Mouse (Mus musculus) kidney, adult 9 months (tissue): ENCODE measurements around the gene Dnajc14.

Source experiments
- DNase-seq: peaks from one replicate; pipeline ENCODE4 v3.0.0; 2022

Dnajc14 gene

DNA sequence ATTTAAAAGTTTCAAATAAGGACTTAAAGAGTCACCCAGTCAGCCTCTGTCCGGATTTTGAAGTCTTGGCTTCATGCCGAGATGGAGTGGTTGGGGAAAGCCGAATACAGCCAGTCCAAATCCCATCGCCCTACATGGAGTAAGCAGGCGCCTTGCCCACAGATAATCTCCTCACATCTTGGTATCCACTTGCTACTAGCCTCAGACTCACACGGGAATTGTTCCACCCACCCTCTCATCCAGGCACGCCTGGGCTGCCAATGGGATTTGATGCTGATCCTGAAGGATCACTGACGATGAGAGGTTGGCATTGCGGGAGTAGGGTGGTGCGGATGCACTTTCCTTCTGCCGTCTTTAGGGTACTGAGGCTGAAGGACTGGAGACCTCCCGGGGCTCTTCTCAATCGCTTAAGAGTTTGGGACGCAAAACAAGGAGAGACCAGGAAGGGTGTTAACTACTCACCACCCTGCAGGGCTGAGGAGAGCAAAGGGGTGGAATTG is at the start of gene Dnajc14:
TSS of gene Dnajc14 (plus strand) at position 292 of the 500 bp plus-strand sequence.
- DNase-seq, result peak; percentile 50

DNA sequence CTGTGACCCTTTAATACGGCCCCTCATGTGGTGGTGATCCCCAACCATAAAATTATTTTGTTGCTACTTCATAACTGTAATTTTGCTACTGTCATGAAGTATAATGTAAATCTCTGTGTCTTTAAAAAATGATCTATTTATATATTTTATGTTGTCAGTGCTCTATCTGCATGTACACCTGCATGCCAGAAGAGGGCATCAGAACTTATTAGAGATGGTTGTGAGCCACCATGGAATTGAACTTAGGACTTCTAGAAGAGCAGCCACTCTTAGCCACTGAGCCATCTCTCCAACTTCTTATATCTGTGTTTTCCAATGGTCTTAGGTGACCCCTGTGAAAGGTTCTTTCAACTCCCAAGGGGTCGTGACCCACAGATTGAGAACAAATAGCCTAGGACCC is 31.0 kb upstream of the Dnajc14 start:
- peak; percentile 24 for DNase-seq

DNA sequence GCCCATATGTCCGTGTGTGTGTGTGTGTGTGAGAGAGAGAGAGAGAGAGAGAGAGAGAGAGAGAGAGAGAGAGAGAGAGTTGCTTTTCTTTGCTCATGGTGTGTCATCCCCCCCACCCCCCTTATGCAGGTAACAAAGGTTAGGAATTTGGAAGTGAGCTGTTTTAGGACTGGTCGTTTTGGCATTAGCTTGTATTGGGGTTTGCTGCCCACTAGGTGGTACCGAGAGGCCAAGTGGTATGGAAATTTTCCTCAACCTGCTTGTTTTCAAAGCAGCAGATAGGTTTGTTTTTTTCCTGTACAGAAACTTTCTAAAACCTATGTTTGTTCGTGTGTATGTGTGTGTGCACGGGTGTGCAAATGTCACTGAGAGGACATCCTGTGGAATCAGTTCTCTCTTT is 30.2 kb upstream of the Dnajc14 start:
- DNase-seq, result no peak

DNA sequence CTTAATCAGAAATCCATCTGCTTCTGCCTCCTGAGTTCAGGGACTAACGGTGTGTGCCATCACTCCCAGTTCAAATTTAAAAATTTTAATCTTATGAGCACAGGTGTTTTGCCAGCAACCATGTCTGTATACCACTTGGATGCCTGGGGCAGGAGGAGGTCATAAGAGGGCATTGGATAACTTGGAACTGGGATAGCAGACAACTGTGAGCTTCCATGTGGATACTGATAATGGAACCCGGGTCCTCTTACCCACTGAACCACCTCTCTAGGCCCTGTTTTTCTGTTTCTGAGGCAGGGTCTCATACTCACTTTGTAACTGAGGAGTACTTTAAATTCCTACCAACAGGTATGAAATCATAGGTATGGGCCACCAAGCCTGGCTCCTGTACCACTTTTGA is 25.4 kb upstream of the Dnajc14 start:
- DNase-seq, result no peak

DNA sequence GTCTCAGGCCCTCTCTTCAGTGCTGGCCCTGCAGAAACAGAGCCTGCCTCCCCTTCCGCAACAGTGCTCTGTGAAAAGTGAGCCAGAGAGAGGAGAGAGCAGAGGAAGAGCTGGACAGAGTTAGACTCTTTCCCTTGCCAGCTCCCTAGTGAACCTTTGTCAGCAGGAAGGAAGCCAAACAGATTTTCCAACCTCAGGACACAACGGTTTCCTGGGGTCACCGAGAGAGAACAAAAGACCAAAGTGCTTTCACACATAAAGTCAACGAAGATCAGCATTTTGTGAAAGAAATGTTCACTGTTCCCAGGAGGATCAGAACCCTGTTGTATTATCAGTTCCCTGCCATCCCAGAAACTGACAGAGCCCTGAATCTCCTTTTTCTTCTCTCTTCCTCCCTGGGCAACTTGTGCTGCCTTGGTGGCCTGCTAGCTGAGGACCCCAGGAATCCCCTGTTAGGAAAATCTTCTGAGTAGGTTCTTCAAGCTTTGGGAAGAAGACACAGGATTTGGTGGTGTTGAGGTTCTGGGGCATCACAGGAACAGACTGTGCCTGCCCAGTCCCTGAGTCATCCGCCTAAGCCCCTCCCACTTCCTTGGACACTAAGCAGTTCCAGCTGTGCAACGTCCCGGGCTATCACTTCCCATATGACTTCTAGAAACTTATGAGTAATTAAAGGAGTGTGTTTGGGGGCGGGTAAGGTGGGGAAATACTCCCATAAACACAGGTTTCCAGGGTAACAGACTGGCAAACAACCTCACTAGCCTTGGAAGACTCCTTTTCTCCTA is 24.7 kb upstream of the Dnajc14 start:
- peak; percentile 84 for DNase-seq

DNA sequence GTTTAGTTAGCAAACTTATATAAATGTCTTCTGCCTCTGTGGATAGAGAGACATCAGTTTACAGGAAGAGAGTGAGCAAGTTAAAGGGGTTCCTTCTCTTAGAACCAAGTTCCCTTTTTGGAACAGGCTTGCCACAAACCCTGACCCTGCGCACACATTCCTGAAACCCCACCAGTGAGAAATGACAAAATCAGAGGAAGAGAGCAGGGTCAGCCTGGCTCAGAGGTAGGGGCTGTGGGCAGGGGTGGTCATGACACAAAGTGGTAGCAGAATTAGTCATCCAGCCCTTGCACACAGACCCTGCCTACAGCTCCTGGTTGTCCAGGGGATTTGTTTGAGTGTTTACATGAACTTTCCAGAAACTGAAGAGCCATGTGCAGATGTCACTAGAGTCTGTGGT is 23.7 kb upstream of the Dnajc14 start:
- no peak for DNase-seq

DNA sequence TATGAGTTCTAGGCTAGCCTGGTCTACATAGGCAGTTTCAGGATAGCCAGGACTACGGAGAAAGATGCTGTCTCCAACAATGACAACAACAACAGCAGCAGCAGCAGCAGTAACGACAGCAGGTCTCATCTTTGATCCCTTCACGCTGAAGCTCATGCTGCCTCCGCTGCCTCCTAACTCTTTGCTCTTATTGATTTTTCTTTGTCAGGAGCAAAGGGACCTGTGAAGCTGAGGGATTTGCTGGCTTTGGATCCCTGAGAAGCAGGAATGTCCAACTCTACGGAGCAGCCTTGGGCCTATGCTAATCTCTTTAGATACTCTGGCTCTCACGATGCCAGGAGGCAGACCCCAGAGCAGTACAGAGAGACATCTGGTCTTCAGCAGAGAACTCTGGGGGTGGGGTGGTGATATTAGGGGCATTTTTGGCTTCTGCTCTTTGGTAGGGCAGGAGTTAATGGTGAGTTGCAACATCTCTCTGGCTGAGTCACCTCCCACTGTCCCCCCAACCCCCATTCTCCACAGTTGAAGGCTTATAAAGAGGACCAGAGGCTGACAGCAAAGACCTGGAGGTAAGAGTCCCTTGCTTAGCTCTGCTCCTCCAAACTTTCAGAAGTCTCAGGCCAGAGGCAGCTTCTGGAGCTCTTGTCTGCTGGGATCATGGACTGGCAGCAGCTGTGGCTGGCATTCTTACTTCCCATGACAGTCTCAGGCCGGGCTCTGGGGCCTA is 13.3 kb upstream of the Dnajc14 start, which contains the start of gene Mmp19:
TSS of gene Mmp19 (plus strand) at position 513 of the 727 bp plus-strand sequence.
- DNase-seq, result no peak

DNA sequence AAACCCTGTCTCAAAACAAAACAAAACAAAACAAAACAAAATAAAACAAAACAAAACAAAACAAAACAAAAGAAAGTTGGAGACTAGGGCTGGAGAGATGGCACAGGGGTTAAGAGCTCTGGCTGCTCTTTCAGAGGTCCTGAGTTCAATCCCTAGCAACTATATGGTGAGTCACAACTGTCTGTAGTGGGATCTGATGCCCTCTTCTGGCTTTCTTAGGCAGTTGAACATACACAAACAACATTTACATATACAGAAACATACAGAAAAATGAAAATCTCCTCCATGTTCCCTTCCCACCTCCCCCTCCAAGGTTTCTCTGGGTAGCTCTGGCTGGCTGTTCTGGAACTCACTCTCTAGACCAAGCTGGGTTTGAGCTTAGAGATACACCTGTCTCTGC is 11.8 kb upstream of the Dnajc14 start:
- DNase-seq, result no peak

DNA sequence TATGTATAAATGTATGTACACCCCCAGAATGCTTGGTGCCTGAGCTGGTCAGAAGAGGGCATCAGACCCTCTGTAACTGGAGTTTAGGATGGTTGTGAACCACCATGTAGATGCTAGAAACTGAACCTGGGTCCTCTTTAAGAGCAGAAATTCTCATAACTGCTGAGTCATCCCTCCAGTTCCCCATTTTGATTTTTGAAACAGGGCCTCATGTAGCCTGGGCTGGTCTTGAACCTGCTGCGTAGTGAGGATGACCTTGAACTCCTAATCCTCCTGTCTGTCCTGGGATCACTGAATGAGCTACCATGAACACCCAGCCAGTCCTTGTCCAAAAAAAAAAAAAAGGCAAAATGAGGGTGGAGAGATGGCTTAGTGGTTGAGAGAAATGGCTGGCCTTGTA is 10.6 kb upstream of the Dnajc14 start:
- no peak for DNase-seq

DNA sequence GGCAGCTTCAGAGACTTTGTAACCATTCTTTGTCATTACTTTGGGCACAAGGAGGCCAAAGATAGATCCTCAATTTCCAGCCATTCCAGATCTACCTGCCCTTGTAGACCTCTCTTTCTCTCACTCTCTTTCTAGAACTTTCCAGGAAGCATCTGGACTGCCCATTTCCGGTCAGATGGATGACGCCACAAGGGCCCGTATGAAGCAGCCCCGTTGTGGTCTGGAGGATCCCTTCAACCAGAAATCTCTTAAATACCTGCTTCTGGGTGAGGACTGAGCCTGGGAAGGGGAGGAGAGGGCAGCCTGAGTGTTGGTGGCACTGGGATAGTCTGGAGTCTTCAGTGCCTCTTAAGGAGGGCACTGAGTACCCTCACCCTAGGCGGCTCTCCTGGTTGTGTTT is 9.5 kb upstream of the Dnajc14 start:
- no peak for DNase-seq

DNA sequence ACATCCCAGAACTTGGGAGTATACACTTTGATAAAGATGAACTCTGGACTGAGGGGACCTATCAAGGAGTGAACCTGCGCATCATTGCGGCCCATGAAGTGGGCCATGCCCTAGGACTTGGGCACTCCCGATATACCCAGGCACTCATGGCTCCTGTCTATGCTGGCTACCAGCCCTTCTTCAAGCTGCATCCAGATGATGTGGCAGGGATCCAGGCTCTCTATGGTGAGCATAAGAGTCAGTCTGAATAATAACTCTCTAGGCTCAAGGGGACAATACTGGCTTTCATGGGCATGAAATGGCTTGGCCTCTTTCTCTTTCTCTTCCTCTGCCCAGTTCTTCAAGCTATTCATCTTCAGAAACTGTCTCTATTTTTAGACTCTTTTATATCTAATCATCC is 8.3 kb upstream of the Dnajc14 start:
- DNase-seq, result no peak

DNA sequence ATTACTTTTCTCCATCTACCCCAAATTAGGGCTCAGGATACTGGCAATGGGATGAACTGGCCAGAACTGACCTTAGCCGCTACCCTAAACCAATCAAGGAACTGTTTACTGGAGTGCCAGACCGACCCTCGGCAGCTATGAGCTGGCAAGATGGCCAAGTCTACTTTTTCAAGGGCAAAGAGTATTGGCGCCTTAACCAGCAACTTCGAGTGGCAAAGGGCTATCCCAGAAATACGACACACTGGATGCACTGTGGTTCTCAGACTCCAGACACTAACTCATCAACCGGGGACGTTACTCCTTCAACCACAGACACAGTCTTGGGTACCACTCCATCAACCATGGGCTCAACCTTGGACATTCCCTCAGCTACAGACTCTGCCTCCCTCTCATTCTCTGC is 5.2 kb upstream of the Dnajc14 start:
- DNase-seq, result no peak

DNA sequence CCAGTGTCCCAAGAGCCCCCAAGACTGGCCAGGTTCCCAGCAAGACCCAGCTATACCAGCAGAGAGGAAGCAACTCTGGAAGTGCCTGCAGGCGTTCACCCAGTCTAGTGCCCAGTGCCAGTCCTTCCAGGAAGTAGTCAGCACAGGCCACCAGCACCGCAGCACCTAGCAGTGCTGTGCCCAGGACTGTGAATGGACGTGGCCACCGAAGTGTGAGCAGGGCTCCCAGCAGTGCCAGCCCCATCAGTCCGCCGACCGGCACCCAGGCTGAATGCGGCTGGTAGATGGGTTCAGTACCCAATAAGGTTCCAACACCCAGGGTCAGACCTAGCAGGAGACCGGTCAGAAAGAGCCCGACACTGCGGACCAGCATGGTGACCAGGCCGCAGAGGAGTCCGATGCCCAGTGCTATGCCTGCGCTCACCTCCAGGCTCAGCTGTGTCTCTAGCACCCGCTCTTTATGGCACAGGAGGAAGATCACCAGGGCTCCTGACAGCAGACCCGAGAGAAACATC is 1.8 kb upstream of the Dnajc14 start:
- no peak for DNase-seq

DNA sequence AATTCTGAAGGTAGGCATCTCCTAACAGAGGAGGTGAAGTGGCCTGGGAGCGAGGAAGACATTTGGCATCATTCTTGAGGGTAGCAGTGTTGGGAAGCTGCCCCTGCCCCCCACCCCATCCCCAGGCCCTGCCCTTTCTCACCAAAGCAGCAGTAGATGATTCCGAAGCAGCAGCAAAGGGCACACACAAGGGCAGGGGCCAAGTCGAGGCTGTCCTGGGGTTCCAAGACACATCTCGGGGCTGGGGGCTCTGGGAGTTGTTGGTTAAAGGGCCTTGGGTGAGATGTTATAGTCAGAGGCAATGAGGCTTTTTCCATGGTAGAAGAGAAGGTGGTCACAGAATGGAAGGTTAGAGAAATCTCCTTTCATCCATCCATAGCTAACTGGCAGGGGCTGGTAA is 906 bp upstream of the Dnajc14 start:
- DNase-seq, result no peak

DNA sequence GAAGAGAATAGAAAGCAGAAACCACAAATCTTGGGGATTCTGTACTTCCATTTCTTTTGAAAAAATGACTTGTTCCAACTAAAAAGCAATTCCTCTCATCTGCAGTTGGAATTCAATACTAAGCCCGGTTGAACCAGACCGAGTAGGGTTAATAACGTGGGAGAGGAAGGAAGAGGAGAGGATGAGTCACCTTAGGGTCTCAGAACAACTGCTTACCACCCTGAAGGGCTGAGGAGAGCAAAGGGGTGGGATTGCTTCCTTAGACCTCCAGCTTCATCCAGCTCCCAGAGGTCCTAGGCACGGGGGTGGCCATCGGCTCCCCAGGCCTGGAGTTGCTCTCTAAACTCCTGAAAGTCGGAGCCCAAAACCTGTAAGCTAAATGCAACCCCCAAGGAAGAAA is 501 bp upstream of the Dnajc14 start:
- no peak for DNase-seq

DNA sequence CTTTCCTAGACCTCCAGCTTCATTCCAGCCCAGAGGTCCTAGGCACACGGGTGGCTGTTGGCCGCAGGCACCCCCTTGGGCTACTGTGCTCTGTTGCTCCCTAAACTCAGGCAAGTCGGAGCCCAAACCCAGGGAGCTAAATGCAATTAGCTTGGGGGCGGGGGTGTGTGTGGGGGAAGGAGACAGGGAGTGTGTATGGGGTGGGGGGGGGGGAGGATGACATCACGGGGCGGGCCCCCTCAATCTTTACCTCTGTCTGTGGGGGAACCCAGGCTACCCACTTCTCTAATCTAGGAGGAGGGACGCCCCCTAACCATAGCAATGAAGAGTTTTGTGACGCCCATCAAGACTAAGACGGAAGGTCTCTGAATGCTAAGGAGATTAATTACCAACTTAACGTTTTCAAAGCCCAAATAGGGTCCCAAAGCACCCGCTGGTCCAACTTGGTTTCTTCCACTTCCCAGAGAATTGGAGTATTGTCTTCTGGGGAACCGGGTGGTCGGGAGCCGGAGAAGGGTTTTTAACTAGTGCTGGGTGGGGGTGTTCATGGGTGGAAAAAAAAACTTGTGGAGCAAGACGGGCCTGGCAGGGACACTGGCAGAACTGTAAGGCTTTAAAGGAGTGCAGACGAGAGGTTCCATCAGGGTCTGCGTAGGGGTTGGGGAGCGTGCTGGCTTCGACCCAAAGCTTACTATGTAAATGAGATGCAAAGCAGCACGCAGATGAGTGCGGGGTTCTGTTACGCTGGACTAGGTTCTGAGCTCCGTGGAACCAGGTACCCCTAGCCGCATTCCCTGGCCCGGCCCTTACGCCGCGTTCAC is 619 bp downstream of the Dnajc14 start, which contains the start of gene Tmem198b:
TSS of gene Tmem198b (minus strand) at position 100 of the 821 bp plus-strand sequence.
- DNase-seq, result peak; percentile 67

DNA sequence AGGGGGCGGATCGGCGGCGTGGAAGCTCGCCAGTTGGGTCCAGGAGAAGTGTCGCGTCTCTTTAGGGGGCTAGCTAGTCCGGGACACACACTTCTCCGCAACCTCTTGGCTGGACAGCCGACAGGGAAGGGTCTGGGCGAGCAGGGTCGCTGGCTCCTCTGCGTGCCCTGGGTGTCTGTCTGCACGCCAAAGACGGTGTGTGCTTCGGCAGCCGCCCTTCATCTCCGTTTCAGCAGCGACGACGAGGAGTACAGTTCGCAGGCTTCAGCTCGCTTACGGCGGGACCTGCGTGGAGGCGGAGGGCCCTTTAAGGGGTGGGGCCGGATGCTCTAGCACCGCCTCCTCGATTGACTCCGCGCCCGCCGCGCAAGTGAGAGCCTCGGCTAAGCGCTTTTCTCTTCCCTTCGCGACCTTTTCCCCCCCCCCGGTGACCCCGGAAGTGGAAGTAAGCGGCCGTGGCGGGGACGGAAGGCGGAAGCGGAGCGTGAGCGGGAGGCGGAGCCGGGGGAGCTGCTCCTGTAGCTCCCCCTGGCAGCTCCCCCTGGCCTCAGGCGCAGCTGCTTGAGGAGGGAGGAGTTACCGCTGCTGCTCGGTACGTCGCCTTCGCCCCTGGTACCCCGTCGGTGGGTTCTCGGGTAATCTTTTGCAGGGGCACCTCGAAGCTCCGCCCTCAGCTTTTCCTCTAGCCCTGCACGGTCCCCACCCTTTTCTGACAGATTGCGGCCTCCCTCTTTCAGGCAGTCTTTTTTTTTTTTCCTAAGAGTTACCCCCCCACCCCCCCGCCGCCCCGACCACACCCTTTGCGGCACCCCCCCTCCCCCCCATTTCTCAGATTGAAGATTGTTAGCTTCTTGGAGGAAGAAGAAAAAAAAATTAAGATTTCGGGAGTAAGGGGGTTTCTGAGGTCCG is 1.5 kb downstream of the Dnajc14 start:
- DNase-seq, result peak; percentile 96

DNA sequence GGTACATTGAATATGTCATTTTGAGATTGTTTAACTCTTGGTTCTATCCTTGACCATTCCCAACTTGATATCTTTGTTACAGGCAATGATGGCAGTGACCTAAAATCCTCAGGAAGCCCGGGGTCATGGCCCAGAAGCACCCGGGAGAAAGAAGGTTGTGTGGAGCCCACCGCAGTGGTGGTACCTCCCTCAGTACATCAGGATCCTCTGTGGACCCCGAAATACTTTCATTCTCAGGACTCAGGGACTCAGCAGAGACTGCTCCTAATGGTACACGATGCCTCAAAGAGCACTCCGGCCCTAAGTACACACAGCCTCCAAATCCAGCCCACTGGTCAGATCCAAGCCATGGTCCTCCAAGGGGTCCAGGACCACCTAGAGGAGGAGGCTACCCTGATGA is 2.2 kb downstream of the Dnajc14 start:
- DNase-seq, result no peak

DNA sequence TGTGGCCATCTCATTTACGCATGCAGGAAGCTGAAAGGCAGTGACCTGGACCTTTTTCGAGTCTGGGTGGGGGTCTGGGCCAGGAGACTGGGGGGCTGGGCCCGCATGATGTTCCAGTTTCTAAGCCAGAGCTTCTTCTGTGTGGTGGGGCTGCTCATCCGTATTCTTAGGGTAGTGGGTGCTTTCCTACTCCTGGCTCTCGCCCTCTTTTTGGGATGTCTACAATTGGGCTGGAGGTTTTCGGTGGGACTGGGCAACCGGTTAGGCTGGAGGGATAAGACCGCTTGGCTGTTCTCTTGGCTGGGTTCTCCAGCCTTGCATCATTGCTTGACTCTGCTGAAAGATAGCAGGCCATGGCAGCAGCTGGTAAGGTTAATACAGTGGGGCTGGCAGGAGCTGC is 3.2 kb downstream of the Dnajc14 start:
- no peak for DNase-seq

DNA sequence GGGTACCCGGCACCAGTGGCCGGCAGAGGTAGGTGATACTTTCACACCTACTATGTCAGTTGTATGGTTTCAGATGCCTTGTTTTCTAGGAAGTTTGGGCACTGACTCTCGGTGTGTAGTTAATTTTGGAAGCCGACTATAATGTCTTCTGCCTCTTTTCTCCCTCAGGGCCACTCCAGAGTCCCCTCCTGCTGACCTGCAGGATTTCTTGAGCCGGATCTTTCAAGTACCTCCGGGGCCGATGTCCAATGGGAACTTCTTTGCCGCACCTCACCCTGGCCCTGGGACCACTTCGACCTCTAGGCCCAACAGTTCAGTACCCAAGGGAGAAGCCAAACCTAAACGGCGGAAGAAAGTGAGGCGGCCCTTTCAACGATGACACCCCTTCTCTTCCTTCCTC is 13.2 kb downstream of the Dnajc14 start, which contains the start of gene Sarnp:
TSS of gene Sarnp (plus strand) at position 301 of the 400 bp plus-strand sequence.
- DNase-seq, result no peak

DNA sequence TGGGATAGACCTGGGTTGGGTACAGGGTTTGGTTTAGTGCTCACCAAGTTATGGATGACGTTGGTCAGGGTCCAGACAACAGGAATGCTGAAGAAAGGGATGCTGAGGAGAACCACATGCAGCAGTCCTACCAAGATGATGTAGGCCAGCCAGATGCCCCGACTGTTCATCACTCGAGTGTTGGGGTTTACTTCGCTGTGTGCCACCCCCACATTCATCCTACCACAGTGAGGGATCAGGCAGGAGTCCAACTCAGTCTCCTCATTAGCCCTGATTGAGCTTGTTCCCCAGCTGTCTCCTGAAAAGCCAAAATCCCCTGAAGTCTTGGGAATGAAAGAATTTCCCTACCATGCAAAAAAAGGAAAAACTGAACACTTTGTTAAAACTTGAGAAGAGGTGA is 16.4 kb downstream of the Dnajc14 start:
- DNase-seq, result no peak
